10 mouse cellular contexts compared by ENCODE assay signal in the genomic region with DNA sequence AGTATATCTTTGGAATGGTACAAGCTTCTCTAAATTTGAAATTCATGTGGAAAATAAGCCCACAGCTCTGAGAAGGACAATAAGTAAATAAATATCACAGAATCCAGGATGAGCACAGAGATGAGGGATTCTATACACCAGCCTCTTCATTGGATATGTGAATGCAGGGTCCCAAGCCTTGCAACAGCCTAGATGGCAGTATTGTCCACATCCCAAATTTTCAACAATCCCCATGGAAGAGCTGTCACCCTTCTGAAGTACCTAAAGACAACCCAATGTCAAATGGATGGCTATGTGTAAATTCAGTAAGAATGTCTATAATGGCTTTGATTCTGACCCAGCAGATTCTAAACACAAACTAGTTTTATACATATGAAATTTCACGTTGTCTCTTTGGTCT. TPM values are rescaled to one million over a fixed set of nuclear protein-coding genes. Genes with fewer than 3 reads are reported as not detected.
DNase-seq lines count a peak whose midpoint lies in the region; ATAC-seq and TF ChIP-seq lines count a peak whose summit lies in the region.
"Had no signal": no experiment of that assay in that cellular context is flagged by ENCODE, and none has a peak within 500 bp of the region (broad histone marks: within the 10 kb centered on the region; RNA-seq: fewer than 3 reads in every experiment).

No protein-coding gene starts in this region.

- peaks cover 7% of the 10 kb centered on the region; the same call in 1 of the 2 replicates for H3K4me1 ChIP-seq in lung, postnatal 0 days (ENCODE audit: insufficient read depth, low read depth, low read length)
- H3K4me1 ChIP-seq in limb, embryonic 11.5 days (ENCODE audit: control insufficient read depth, insufficient read depth, low read length): no peaks in the 10 kb centered on the region
- peaks cover 9% of the 10 kb centered on the region; the same call in 1 of the 2 replicates for H3K4me1 ChIP-seq in stomach, embryonic 16.5 days (ENCODE audit: control insufficient read depth, insufficient read depth, low read length)

- DNase-seq in cerebellum, postnatal 14 days: peak; percentile 34 to 63
- DNase-seq in cerebellum, adult 11-12 months: no peak
- no peak for DNase-seq in lung, postnatal 0 days (ENCODE audit: low spot score)
- no peak for DNase-seq in lung, adult 18-20 months
- DNase-seq in limb, embryonic 11.5 days (ENCODE audit: low spot score): no peak
- DNase-seq in spleen, postnatal 14 days (ENCODE audit: low spot score in 2 of 2): no peak
- no peak for DNase-seq in layer of hippocampus, postnatal 25 days (ENCODE audit: extremely low spot score in 1 of 2, low spot score in 1 of 2)
- DNase-seq: cerebellum, adult 2 months had no signal

- no peak overlapping the region for H3K27ac ChIP-seq in lung, postnatal 0 days (ENCODE audit: low read length)
- H3K27ac ChIP-seq in limb, embryonic 11.5 days (replicated peaks; ENCODE audit: low read depth, low read length): no peak overlapping the region
- H3K27ac ChIP-seq in stomach, embryonic 16.5 days (ENCODE audit: low read length): no peak overlapping the region

- no peak for TF ChIP-seq EP300 in lung, postnatal 0 days (IDR thresholded peaks at IDR 0.05)

- no peaks in the 10 kb centered on the region for H3K9me3 ChIP-seq in lung, postnatal 0 days (ENCODE audit: low read length)
- no peaks in the 10 kb centered on the region for H3K9me3 ChIP-seq in limb, embryonic 11.5 days (ENCODE audit: control insufficient read depth, low read length)
- no peaks in the 10 kb centered on the region for H3K9me3 ChIP-seq in stomach, embryonic 16.5 days (replicated peaks; ENCODE audit: control insufficient read depth, low read length)

- H3K9ac ChIP-seq in lung, postnatal 0 days (replicated peaks; ENCODE audit: low read depth): no peak overlapping the region
- no peak overlapping the region for H3K9ac ChIP-seq in limb, embryonic 11.5 days (ENCODE audit: low read length)
- H3K9ac ChIP-seq in stomach, embryonic 16.5 days (ENCODE audit: low read length): no peak overlapping the region

- ATAC-seq in lung, postnatal 0 days: no peak
- ATAC-seq in limb, embryonic 11.5 days (ENCODE audit: insufficient number of reproducible peaks, low FRiP score, low TSS enrichment, low read depth): no peak
- ATAC-seq in stomach, embryonic 16.5 days (ENCODE audit: insufficient read depth, low FRiP score): no peak

- no peaks in the 10 kb centered on the region for H3K36me3 ChIP-seq in lung, postnatal 0 days (ENCODE audit: insufficient read depth, low read length)
- no peaks in the 10 kb centered on the region for H3K36me3 ChIP-seq in limb, embryonic 11.5 days (ENCODE audit: control insufficient read depth, insufficient read depth, low read length)
- H3K36me3 ChIP-seq in stomach, embryonic 16.5 days (ENCODE audit: control insufficient read depth, insufficient read depth, low read length): no peaks in the 10 kb centered on the region

- peak overlapping the region; percentile 6; the same call in 1 of the 2 replicates for H3K4me3 ChIP-seq in lung, postnatal 0 days (ENCODE audit: low read depth, low read length)
- H3K4me3 ChIP-seq in limb, embryonic 11.5 days (ENCODE audit: low read depth, low read length): peak overlapping the region; percentile 68
- H3K4me3 ChIP-seq in stomach, embryonic 16.5 days (replicated peaks; ENCODE audit: low read length): peak overlapping the region; percentile 41

- WGBS in lung, postnatal 0 days: 37% methylated on average over 1 of the region's 1 CpGs
- WGBS in limb, embryonic 11.5 days: 58% methylated on average over 1 of the region's 1 CpGs
- 38% methylated on average over 1 of the region's 1 CpGs for WGBS in stomach, embryonic 16.5 days

- H3K27me3 ChIP-seq in lung, postnatal 0 days (replicated peaks; ENCODE audit: insufficient read depth, low read length): no peaks in the 10 kb centered on the region
- no peaks in the 10 kb centered on the region for H3K27me3 ChIP-seq in limb, embryonic 11.5 days (ENCODE audit: control insufficient read depth, insufficient read depth, low read length)
- no peaks in the 10 kb centered on the region for H3K27me3 ChIP-seq in stomach, embryonic 16.5 days (ENCODE audit: control insufficient read depth, insufficient read depth, low read length)

- H3K4me2 ChIP-seq in lung, postnatal 0 days (replicated peaks; ENCODE audit: low read depth, low read length): peak overlapping the region; percentile 14; the same call in 1 of the 2 replicates
- H3K4me2 ChIP-seq in limb, embryonic 11.5 days (ENCODE audit: low read depth, severe bottlenecking): peak overlapping the region; percentile 83
- H3K4me2 ChIP-seq in stomach, embryonic 16.5 days (ENCODE audit: low read depth, low read length): peak overlapping the region; percentile 39

- TF ChIP-seq CTCF in lung, postnatal 0 days (IDR thresholded peaks at IDR 0.05): peak; percentile 26; the same call in 1 of the 2 replicates

RNA-seq across cellular contexts. Expression of gene Robo2, which starts 3.1 kb away (rescaled TPM):
- 13.3 and 19.9 TPM in 2 replicates for polyA plus RNA-seq in lung, postnatal 0 days (2015; fragmentation: Nextera tagmentation; extraction: Ambion mirVana)
- 102 and 113 TPM in 2 replicates for polyA plus RNA-seq in limb, embryonic 11.5 days (2014; fragmentation: Nextera tagmentation; extraction: Ambion mirVana)
- 31.5 and 34.7 TPM in 2 replicates for polyA plus RNA-seq in stomach, embryonic 16.5 days (2015; fragmentation: Nextera tagmentation; extraction: Ambion mirVana)
- 100 to 1,000 TPM; 111 to 113 TPM for total RNA-seq in layer of hippocampus, postnatal 25 days (2021)
- total RNA-seq: granulocyte monocyte progenitor cell, adult 5-6 weeks had no signal

Comparison
In these comparisons a context has a peak if more than half of its experiments do, and no peak if none do; other contexts are left out.
1. DNase-seq: peak in cerebellum, postnatal 14 days (2 of 2); none in cerebellum, adult 11-12 months (single experiment), lung, postnatal 0 days (single experiment), lung, adult 18-20 months (0 of 2), limb, embryonic 11.5 days (single experiment), spleen, postnatal 14 days (0 of 2) and layer of hippocampus, postnatal 25 days (0 of 2).
2. H3K4me2 ChIP-seq: peak in every context shown above with its lines; median percentile 83 in limb, embryonic 11.5 days; 39 in stomach, embryonic 16.5 days; 14 in lung, postnatal 0 days.
3. H3K4me3 ChIP-seq: peak in every context shown above with its lines; median percentile 68 in limb, embryonic 11.5 days; 41 in stomach, embryonic 16.5 days; 6 in lung, postnatal 0 days.